8 mouse cellular contexts compared by ENCODE assay signal in the genomic region with DNA sequence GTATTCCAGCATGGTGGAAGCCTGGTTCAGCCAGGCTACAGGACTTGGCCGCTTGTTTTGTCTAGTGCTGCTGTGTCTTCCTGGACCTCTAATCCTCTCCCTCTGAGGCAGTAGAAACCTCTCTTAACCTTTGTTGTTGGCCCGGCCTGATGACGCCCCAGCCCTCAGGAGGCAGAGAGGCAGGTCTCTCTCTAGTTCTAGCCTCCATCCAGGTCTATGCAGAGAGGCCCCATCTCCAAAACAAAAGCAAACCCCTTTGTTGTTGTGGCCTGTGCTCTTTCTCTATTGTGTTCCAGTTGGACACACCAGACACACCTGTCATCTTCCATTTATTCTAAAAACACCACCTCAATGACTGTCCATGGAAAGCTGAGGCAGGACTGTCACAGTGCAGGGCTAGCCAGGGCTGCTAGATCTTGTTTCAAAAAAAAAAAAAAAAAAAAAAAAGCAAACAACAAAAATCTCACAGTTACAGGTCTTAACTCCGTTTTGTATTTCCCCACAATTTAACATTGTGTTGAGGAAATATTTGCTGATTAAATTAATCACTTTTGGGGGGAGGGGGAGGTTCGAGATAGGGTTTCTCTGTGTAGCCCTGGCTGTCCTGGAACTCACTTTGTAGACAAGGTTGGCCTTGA. TPM values are rescaled to one million over a fixed set of nuclear protein-coding genes. Genes with fewer than 3 reads are reported as not detected.
A peak's percentile ranks its signal among the peaks of the same experiment; 100 is the strongest.
DNase-seq lines count a peak whose midpoint lies in the region; ATAC-seq and TF ChIP-seq lines count a peak whose summit lies in the region.

No protein-coding gene starts in this region.

- no peaks in the 10 kb centered on the region for H3K27me3 ChIP-seq in heart, embryonic 14.5 days (ENCODE audit: control insufficient read depth, insufficient read depth, low read length)
- no peaks in the 10 kb centered on the region for H3K27me3 ChIP-seq in MEL (ENCODE audit: control insufficient read depth in 1 of 2, insufficient read depth in 2 of 2, low read length in 2 of 2)
- 0 out of 2 replicates have a peak, but pooled peaks cover 4% of the 10 kb centered on the region for H3K27me3 ChIP-seq in hindbrain, embryonic 13.5 days
- H3K27me3 ChIP-seq in midbrain, embryonic 14.5 days (ENCODE audit: control insufficient read depth, insufficient read depth, low read length) = no peaks in the 10 kb centered on the region

- ATAC-seq in heart, embryonic 14.5 days (ENCODE audit: insufficient number of reproducible peaks, insufficient read depth, low FRiP score, low read depth) = no peak
- no peak for ATAC-seq in hindbrain, embryonic 13.5 days (ENCODE audit: low FRiP score)
- ATAC-seq in midbrain, embryonic 14.5 days (ENCODE audit: low FRiP score, low TSS enrichment) = no peak

- no peak for TF ChIP-seq CTCF in MEL (IDR thresholded peaks at IDR 0.05 in 2 of 3, conservative IDR thresholded peaks at IDR 0.05 in 1 of 3; ENCODE audit: control insufficient read depth in 1 of 3, insufficient read depth in 1 of 3, low read depth in 2 of 3, low read length in 3 of 3, poor library complexity in 1 of 3, severe bottlenecking in 1 of 3)

- peak overlapping the region; percentile 72 to 86 for H3K4me3 ChIP-seq in heart, embryonic 14.5 days (ENCODE audit: control insufficient read depth in 1 of 2, insufficient read depth in 1 of 2, low read depth in 1 of 2, low read length in 2 of 2)
- H3K4me3 ChIP-seq in MEL (ENCODE audit: control insufficient read depth in 1 of 2, insufficient read depth in 1 of 2, low read depth in 2 of 2, low read length in 2 of 2) = peak overlapping the region; percentile 69 to 96
- peak overlapping the region; percentile 72 for H3K4me3 ChIP-seq in hindbrain, embryonic 13.5 days
- H3K4me3 ChIP-seq in midbrain, embryonic 14.5 days (replicated peaks; ENCODE audit: low read depth, low read length) = peak overlapping the region; percentile 79

- H3K9me3 ChIP-seq in heart, embryonic 14.5 days (ENCODE audit: control insufficient read depth, low read length) = no peaks in the 10 kb centered on the region
- H3K9me3 ChIP-seq in MEL (replicated peaks; ENCODE audit: insufficient read depth, low read length) = no peaks in the 10 kb centered on the region
- H3K9me3 ChIP-seq in hindbrain, embryonic 13.5 days = no peaks in the 10 kb centered on the region
- no peaks in the 10 kb centered on the region for H3K9me3 ChIP-seq in midbrain, embryonic 14.5 days (ENCODE audit: control insufficient read depth, low read length)

- H3K4me2 ChIP-seq in heart, embryonic 14.5 days (ENCODE audit: low read length) = peak overlapping the region; percentile 97
- peak overlapping the region; percentile 99 for H3K4me2 ChIP-seq in hindbrain, embryonic 13.5 days
- H3K4me2 ChIP-seq in midbrain, embryonic 14.5 days (ENCODE audit: low read length) = peak overlapping the region; percentile 100

- no peak overlapping the region for H3K27ac ChIP-seq in heart, embryonic 14.5 days (replicated peaks in 1 of 2; ENCODE audit: control insufficient read depth in 1 of 2, insufficient read depth in 1 of 2, low read depth in 2 of 2, low read length in 2 of 2)
- no peak overlapping the region for H3K27ac ChIP-seq in MEL (ENCODE audit: control insufficient read depth, low read depth, low read length)
- H3K27ac ChIP-seq in hindbrain, embryonic 13.5 days = no peak overlapping the region
- no peak overlapping the region for H3K27ac ChIP-seq in midbrain, embryonic 14.5 days (replicated peaks; ENCODE audit: low read depth, low read length)

- DNase-seq in heart, adult 9 months (ENCODE audit: low spot score in 2 of 2) = no peak
- DNase-seq in MEL (ENCODE audit: low read depth, low spot score) = no peak
- DNase-seq in midbrain, embryonic 14.5 days = no peak
- no peak for DNase-seq in adipocyte (ENCODE audit: low spot score)
- DNase-seq in ovary, adult 18-20 months (ENCODE audit: low spot score) = no peak
- DNase-seq in spleen, postnatal 36 days (ENCODE audit: low spot score in 2 of 2) = no peak

- peaks cover 10 to 27% of the 10 kb centered on the region in 2 experiments for H3K4me1 ChIP-seq in heart, embryonic 14.5 days (ENCODE audit: control insufficient read depth in 2 of 2, insufficient read depth in 2 of 2, low read length in 2 of 2)
- peaks cover 2 to 16% of the 10 kb centered on the region in 2 experiments; a peak in 3 of 4 replicates for H3K4me1 ChIP-seq in MEL (ENCODE audit: control insufficient read depth in 1 of 2, insufficient read depth in 2 of 2, low read length in 2 of 2)
- peaks cover 34% of the 10 kb centered on the region for H3K4me1 ChIP-seq in hindbrain, embryonic 13.5 days (replicated peaks)
- peaks cover 11% of the 10 kb centered on the region; the same call in 1 of the 2 replicates for H3K4me1 ChIP-seq in midbrain, embryonic 14.5 days (ENCODE audit: control insufficient read depth, insufficient read depth, low read length)

- H3K36me3 ChIP-seq in heart, embryonic 14.5 days (ENCODE audit: control insufficient read depth, insufficient read depth, low read length) = peaks cover 9% of the 10 kb centered on the region
- peaks cover 7 to 14% of the 10 kb centered on the region in 2 experiments for H3K36me3 ChIP-seq in MEL (ENCODE audit: control insufficient read depth in 1 of 2, insufficient read depth in 2 of 2, low read length in 2 of 2)
- H3K36me3 ChIP-seq in hindbrain, embryonic 13.5 days = no peaks in the 10 kb centered on the region
- H3K36me3 ChIP-seq in midbrain, embryonic 14.5 days (ENCODE audit: control insufficient read depth, insufficient read depth, low read length) = no peaks in the 10 kb centered on the region

- no peak for TF ChIP-seq RAD21 in MEL (IDR thresholded peaks at IDR 0.05; ENCODE audit: low read depth, low read length)

- peaks cover 38% of the 10 kb centered on the region for H3K79me2 ChIP-seq in MEL (ENCODE audit: control insufficient read depth, insufficient read depth, low read length, poor library complexity)

- no peak for TF ChIP-seq POLR2A in MEL (IDR thresholded peaks at IDR 0.05; ENCODE audit: control insufficient read depth in 1 of 2, insufficient read depth in 1 of 2, low read depth in 1 of 2, low read length in 2 of 2, poor library complexity in 1 of 2)

- 14% methylated on average over 5 of the region's 5 CpGs for WGBS in heart, embryonic 14.5 days
- 10% methylated on average over 5 of the region's 5 CpGs for whole genome bisulfite sequencing in hindbrain, embryonic 13.5 days
- 11% methylated on average over 5 of the region's 5 CpGs for WGBS in midbrain, embryonic 14.5 days

- no peak for TF ChIP-seq EP300 in MEL (IDR thresholded peaks at IDR 0.05; ENCODE audit: low read depth in 1 of 2, low read length in 2 of 2)

- H3K9ac ChIP-seq in heart, embryonic 14.5 days (ENCODE audit: low read length) = peak overlapping the region; percentile 83
- peak overlapping the region; percentile 94 for H3K9ac ChIP-seq in MEL (ENCODE audit: control insufficient read depth, low read depth, low read length, poor library complexity, severe bottlenecking)
- H3K9ac ChIP-seq in hindbrain, embryonic 13.5 days = peak overlapping the region; percentile 74
- peak overlapping the region; percentile 62; the same call in 1 of the 2 replicates for H3K9ac ChIP-seq in midbrain, embryonic 14.5 days (replicated peaks; ENCODE audit: low read length)

TF ChIP-seq in MEL, 35 proteins besides CTCF, POLR2A, EP300 and RAD21:
- TF ChIP-seq ZNF384 (IDR thresholded peaks at IDR 0.05; ENCODE audit: low read depth, low read length) = peak; percentile 52
- TF ChIP-seq MAZ (IDR thresholded peaks at IDR 0.05; ENCODE audit: low read depth, low read length) = no peak
- TF ChIP-seq SIN3A (IDR thresholded peaks at IDR 0.05; ENCODE audit: low read length) = peak; percentile 6; the same call in 1 of the 2 replicates
TF ChIP-seq in MEL: peak in this region for 2.

RNA-seq across cellular contexts. Expression of gene Ticrr, which starts 1.4 kb away (rescaled TPM):
- polyA plus RNA-seq in heart, embryonic 14.5 days (2014; fragmentation: Nextera tagmentation; extraction: Ambion mirVana) = 5.1 and 5.3 TPM in 2 replicates
- 10.6 and 12.9 TPM in 2 replicates for total RNA-seq in MEL (2012; rRNA removed)
- polyA plus RNA-seq in MEL (2012; ENCODE audit: insufficient read depth in 1 of 2, insufficient read length in 2 of 2, low read depth in 1 of 2, low replicate concordance in 2 of 2, missing spikeins in 1 of 2) = 10 to 100 TPM; 23.8 to 55.6 TPM
- 2.2 and 2.6 TPM in 2 replicates for polyA plus RNA-seq in hindbrain, embryonic 13.5 days (2015; fragmentation: Nextera tagmentation; extraction: Ambion mirVana)
- 1.3 and 2.5 TPM in 2 replicates for polyA plus RNA-seq in midbrain, embryonic 14.5 days (2014; fragmentation: Nextera tagmentation; extraction: Ambion mirVana)

RNA-seq across cellular contexts. Expression of gene Rhcg, which starts 43.9 kb away (rescaled TPM):
- not detected in 2 replicates for polyA plus RNA-seq in heart, embryonic 14.5 days (2014; fragmentation: Nextera tagmentation; extraction: Ambion mirVana)
- total RNA-seq in MEL (2012; rRNA removed) = not detected in 2 replicates
- polyA plus RNA-seq in MEL (2012; ENCODE audit: insufficient read depth in 1 of 2, insufficient read length in 2 of 2, low read depth in 1 of 2, low replicate concordance in 2 of 2, missing spikeins in 1 of 2) = not detected
- 4.8 and 5.2 TPM in 2 replicates for polyA plus RNA-seq in hindbrain, embryonic 13.5 days (2015; fragmentation: Nextera tagmentation; extraction: Ambion mirVana)
- polyA plus RNA-seq in midbrain, embryonic 14.5 days (2014; fragmentation: Nextera tagmentation; extraction: Ambion mirVana) = 2.6 and 3.1 TPM in 2 replicates

RNA-seq across cellular contexts. Expression of gene Kif7, which starts 54.1 kb away (rescaled TPM):
- 1.6 and 2.0 TPM in 2 replicates for polyA plus RNA-seq in heart, embryonic 14.5 days (2014; fragmentation: Nextera tagmentation; extraction: Ambion mirVana)
- 12.1 and 13.1 TPM in 2 replicates for total RNA-seq in MEL (2012; rRNA removed)
- polyA plus RNA-seq in MEL (2012; ENCODE audit: insufficient read depth in 1 of 2, insufficient read length in 2 of 2, low read depth in 1 of 2, low replicate concordance in 2 of 2, missing spikeins in 1 of 2) = 10 to 100 TPM in 1 of 2 experiments, not detected in 1; 15.6 TPM
- 1.7 and 2.2 TPM in 2 replicates for polyA plus RNA-seq in hindbrain, embryonic 13.5 days (2015; fragmentation: Nextera tagmentation; extraction: Ambion mirVana)
- polyA plus RNA-seq in midbrain, embryonic 14.5 days (2014; fragmentation: Nextera tagmentation; extraction: Ambion mirVana) = 1.8 and 2.4 TPM in 2 replicates
